Mouse (Mus musculus) gastrocnemius, postnatal 25 days (tissue): ENCODE data around the gene Arl9. TPM values are rescaled to one million over a fixed set of nuclear protein-coding genes. Genes with fewer than 3 reads are reported as not detected.
"Not testable (repeated sequence)": the region's sequence is repeated elsewhere in the genome, so short reads cannot be mapped to it uniquely, and the experiment has no call there.

Experiments
- DNase-seq: peaks from one replicate; pipeline ENCODE4 v3.0.0; 2022
- long read RNA-seq, 2 experiments: library from polyadenylated mRNA; stranded (forward); transcript quantifications; one replicate each; pipeline ENCODE4 v2.0.0; 2021
- total RNA-seq, 2 experiments: library from RNA; stranded (reverse); gene quantifications; 1 replicate in 1 of 2; 2 replicates in 1 of 2; pipeline ENCODE4 v1.2.3; 2021

The Arl9 gene
- total RNA-seq: not detected
- long read RNA-seq, experiment 1: 0 reads
- long read RNA-seq, experiment 2: 0 reads

DNA sequence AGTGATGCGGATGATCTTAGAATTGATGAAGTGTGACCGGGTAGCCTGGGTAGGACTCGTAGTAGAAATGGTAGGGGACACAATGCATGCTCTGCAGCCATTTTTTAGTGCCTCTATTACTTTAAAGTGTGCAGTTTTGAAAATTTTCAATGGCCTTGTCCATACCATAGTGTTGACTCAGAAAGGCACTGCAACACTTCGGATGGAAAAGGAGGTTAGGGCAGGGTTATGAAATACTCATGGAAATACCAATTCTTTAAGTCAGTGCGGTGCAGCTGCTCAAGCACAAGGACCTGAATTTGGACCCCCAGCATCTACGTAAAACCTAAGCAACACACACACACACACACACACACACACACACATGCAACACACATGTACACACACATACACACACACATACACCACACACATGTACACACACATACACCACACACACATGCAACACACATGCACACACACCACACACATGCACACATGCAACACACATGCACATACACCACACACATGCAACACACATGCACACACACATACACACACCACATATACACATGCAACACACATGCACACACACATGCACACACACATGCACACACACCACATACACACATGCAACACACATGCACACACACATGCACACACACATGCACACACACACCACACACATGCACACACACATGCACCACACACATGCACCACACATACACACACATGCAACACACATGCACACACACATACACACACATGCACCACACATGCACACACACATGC is at the start of gene Arl9:
Gene Arl9, plus strand, starts transcription at position 5 of the 771 bp plus-strand sequence.
- DNase-seq: no peak

DNA sequence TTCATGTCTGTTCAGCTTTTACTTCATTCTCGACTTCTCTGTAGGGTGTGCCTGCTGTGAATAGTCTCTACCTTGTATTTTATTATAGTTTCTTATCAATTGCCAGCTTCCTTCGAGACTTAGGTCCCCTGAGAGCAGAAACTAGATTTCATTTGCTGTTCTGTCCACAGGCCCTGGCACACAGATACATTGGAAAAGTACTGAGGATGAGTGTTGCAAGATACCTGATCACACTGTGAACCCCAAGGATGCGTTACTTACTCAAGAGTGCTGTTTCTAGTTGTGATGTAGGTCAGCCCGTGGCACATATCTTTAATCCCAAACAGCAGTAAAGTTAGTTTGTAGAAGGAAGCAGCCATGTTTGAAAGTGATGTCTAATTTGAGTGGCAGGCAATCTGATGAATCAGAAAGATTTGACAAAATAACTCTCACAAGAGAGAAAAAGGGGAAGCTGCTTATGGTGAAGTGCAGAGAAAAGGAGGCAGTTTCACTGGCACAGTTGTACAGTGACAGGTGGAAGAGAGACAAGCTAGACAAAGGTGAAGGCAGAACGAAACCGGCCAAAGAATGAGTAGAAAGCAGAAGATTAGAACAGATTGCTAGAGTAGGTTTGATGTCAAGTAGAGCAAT is 49.5 kb upstream of the Arl9 start:
- no peak for DNase-seq

DNA sequence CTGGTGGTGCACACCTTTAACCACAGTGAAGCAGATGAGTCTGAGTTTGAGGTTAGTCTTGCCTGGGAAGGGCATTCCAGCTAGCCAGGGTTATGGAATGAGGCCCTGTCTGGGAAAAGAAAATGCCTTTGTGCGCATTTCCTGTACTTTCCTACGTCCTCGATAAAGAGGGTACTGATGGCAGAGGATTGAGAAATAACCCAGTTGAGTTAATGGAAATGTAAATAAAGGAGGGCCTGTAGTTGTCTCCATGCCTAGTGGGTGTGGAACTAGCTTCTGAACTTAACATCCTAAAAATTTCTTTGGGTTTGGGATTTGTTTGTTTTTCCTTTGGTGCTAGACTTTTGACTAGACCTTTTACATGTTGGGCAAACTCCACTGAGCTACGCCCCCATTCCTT is 48.4 kb upstream of the Arl9 start:
- DNase-seq: no peak

DNA sequence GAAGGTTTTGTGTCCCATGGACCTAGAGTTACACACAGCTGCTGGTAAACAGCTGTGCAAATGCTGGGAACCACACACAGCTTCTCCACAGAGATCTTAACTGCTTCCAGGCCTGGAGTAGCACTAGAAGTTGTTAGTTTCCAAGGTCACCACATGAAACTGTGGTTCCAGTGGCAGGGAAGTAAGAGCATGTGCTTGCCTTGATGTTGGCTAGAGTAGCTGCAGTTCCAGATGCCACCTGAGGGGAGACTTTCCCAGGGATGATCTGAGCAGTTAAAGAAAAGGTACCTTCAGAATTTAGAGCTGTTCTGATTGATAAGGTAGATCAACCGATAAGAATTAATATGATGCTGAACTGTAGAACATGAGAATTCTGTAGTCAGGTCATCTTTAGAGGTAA is 45.9 kb upstream of the Arl9 start:
- no peak for DNase-seq

DNA sequence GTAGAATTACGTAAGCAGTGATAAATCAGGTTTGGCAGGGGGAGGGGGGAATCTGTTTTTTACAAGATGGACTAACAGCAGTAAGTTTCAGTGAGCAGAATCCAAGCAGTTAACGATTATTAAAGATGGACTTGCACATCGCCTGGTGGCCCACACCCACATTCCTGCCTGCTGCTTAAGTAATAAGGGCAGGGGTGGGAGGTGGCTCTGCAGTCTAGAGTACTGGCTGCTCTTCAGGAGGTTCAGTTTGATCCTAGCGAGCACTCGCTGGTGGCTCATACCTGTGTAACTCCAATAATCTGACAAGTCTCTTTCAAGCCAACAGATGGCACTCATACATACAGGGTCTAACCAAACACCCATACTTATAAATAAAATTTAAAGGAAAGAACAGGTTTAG is 44.3 kb upstream of the Arl9 start:
- no peak for DNase-seq

DNA sequence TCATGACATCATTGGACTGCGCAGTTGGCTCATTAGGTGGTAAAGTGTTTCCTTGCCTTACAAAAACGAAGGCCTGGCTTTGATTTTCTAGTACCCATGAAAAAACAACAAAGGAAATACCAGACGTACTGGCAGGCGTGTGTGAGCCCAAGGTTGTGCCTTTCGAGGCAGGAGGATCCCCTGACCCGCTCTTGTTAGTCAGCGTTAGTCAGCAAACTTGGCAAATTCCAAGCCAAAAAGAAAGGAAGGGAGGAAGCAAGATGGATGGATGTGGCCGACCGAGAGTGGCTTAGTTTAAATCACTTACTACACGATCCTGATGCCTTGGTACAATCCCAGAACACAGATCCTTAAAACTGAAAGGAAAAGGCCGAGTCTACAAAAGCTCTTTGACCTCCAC is 41.3 kb upstream of the Arl9 start:
- no peak for DNase-seq

DNA sequence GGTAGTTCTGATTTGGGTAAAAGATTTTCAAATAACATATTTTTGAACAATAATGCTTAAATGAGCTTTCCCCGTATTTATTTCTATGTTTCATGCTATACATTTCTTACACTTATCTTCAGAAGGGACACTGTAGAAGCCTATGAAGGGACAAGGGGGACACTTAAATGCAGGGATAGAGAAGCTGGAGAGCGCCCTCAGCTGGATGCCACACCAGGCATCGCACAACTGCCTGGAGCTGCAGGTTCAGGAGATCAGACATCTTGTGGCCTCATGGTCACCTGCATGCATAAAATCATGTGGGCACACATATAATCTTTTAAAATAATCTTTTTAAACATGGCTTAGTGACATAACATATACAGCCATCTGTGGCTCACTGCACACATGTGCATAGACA is 39.2 kb upstream of the Arl9 start:
- no peak for DNase-seq

DNA sequence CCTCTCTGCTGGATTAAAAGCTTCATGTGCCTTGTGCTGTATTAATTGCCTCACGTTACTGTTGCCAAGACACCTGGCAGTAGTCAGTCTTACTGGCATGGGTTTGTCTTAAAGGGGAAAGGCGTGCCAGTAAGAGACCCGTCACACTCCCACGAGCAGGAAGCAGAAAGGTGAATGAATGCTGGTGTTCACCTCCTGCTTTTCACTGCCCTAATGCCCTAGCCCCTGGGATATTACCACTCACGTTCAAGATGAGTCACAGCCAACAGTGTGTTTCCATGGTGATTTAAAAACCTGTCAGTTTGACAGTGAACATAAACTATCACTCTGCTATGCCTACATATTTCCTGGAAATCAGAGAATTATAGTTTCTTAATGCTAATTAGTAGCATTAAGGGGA is 34.6 kb upstream of the Arl9 start:
- DNase-seq: no peak

DNA sequence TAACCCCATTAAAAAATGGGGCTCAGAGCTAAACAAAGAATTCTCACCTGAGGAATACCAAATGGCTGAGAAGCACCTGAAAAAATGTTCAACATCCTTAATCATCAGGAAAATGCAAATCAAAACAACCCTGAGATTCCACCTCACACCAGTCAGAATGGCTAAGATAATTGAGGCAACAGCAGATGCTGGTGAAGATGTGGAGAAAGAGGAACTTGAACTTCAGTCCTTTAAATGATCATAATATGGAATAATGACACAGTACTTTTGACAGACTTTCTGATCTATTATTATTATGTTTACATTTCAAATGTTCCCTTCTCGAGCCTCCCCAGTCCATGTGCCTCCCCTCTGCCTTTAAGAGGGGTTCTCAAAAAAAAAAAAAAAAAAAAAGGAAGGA is 32.7 kb upstream of the Arl9 start:
- DNase-seq: not testable (repeated sequence)

DNA sequence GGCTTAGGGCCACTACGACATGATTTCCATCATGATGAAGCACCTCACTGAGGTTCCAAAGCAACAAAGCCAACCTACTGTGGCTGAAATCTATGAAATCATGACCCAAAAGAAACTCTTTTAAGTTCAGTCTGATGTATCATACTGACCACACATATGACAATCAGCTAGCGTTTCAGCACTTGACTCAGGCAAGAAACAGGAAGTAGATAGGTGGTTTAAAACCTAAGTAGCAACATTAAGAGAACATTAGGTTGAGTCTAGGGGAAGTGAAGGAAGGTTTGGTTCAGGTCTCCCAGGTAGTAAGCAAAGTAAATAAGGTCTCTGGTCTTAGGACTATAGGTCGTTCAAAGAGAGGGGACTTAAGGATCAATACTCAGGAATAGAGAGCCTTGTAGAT is 30.4 kb upstream of the Arl9 start:
- no peak for DNase-seq

DNA sequence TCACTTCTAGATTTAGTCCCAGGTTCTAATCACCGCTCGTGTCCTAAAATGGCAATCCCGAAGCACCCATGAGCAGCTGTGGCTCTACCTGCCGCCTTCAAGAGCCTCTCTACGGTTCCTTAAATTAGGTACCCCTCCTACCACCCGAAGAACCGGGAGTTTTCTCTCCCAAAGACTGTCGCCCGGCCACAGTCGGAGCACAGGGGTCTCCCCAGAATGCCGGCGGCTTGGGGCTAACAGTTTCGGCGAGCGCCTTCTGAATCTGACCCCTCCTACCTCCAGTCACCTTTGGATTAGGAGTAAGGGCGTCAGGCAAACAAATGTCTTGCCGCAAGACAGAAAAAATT is 29.7 kb upstream of the Arl9 start:
- no peak for DNase-seq

DNA sequence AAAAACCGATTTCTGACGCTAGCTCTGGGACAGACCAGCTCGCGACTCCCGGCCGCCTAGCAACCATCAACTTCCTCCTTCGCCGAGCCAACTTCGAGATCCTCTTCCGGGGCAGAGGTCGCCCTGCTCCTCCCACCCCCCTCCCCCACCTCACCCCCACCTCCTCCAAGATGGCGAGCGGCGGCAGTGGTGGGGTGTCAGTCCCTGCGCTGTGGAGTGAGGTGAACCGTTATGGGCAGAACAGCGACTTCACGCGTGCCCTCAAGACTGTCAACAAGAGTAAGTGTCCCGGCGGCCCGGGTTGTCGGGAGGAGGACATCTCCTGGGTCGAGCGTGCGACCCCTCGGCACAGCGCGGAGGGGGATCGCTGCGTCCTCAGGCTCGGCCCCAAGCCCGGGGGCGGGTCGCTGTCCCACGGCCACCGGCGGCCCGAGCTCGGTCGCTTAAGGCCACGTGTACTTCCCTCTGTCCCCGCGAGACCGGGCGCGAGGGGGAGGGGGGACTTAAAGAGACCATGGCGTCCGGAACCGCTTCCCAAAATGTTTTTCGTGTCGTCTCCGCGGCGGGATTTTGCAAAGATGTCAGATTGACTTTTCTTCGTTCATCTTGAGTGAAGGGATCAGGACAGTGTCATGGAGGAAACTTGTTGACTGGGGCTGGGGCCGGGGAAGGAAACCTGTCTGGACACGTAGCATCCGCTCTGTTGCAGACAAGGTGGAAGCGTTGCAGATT is 29.1 kb upstream of the Arl9 start, which contains the start of gene Srp72:
Gene Srp72, plus strand, starts transcription at position 130 of the 732 bp plus-strand sequence.
- DNase-seq: peak; percentile 82

DNA sequence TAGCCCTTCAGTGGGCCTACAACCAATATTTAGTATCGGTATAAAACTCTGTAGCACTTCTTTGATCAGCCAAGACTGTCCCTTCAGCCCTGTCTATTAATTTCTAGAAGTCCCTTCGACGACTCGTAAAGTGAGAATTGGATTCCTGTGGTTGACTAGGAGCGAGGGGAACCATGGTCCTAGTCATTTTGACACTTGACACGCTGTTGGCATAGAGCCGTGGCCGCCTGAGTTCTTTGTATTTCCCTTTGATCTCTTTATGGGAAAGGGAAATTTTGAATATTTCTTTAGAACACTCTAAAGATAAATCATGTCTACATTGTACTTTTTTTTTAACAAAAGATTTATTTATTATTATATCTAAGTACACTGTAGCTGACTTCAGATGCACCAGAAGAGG is 28.1 kb upstream of the Arl9 start:
- DNase-seq: no peak

DNA sequence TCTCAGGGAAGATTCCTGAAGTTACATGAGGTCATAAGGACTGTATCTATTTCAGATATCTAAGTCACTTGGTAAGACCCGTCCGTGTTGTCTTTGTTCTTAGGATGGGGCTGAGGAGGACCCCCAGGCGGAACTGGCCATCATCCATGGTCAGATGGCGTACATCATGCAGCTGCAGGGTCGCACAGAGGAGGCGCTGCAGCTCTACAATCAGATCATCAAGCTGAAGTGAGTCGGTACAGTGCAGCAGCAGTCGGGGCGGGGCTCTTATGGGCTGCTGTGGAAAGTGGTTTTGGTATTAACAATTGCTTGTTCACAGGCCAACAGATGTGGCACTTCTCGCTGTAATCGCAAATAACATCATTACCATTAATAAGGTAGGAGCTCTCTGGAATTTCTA is 19.8 kb upstream of the Arl9 start:
- no peak for DNase-seq

DNA sequence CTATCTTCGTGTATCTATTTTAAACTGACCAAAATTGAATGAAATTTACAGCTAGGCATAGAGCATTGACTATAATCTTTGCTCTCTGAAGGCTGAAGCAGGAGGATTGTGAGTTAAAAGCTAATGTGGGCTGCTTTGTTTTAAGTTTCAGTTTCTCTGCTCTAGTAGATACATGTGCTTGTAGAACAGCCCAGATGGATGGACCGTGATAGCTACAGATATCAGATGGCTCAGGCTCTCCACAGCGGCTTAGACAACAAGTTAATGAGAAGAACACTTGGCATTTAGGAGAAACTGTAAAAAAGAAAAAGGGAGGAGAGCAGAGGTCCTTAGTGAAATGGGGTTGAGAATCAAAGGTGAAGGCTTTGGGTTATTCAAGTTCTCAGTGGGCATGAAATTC is 13.1 kb upstream of the Arl9 start:
- DNase-seq: no peak

DNA sequence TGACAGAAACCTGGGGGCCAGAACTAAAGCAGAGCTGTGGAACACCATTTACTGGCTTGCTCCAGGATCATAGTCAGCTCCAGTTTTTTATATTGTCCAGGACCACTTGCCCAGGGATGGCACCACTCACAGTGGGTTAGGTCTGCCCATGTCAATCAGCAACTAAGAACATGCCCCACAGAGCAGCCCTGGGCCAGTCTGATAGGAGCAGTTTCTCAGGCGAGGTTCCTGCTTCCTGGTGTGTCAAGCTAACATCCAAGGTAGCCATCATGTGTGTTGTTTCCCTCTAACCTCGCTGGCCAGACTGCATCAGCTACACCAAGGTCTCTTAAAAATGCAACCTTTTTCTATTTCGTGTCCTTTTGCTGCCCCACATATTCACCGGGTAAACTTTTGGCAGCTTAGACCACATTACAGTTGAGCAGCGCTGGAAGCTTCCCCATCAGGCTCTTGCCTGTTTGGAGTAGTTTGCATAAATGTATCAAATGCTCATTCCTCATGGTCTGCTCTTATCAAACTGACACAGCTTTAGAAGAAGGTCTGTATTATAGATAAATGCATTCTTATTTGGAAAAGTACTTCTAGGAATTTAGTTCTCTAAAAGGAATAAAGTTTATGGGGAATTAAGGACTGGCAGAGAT is 10.6 kb upstream of the Arl9 start:
- DNase-seq: no peak

DNA sequence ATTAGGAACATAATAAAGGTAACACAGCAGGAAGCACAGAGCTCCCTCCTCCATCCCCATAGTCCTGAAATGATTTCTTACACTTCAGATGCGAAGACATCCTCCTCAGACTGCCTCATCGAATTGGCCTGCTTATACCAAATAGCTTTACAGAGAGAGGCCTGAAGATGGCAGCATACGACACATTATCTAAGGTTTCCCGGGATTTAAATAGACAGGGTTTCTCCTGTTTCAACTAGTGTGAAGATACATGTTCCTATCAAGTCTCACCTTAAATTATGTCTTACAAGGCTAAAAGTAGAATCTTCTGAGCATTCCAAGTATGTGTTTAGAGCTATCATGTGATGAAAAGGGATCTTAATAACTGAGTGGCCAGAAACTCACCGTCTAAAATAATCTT is 5.4 kb upstream of the Arl9 start:
- DNase-seq: no peak

DNA sequence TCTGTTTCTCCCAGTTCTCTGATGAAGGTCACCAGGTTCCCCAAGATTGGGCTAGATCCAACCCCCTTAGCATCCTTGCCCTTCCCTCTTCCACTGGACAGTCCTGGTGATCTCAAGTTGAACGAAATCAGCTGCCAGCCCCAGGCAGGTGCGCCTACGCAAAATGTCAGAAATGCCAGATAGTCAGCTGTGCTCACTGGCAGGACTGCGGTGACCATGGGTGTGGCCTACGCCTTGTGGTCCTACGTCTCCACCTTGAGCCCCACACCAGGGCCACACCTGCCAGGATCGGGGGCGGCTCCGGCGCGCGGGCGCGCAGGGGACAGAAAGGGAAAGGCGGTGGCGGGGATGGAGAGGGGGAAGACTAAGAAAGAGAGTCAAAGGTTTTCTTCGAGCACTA is 2.7 kb upstream of the Arl9 start:
- DNase-seq: no peak

DNA sequence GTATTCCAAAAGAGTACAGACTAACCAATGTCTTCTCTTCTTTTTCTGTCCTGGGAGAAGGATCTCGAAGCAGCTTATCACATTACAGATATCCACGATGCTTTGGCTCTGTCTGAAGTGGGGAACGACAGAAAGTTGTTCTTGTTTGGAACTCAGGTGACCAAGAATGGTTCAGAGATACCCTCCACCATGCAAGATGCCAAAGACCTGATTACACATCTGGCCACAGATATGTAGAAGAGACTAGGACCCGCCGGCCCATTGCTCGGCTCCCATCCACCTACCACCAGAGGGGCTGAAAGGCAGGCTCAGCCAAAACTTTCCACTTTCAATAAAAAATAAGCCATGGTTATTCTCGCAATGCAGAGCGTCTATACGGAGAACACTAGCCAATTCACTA is 6.5 kb downstream of the Arl9 start:
- DNase-seq: no peak

DNA sequence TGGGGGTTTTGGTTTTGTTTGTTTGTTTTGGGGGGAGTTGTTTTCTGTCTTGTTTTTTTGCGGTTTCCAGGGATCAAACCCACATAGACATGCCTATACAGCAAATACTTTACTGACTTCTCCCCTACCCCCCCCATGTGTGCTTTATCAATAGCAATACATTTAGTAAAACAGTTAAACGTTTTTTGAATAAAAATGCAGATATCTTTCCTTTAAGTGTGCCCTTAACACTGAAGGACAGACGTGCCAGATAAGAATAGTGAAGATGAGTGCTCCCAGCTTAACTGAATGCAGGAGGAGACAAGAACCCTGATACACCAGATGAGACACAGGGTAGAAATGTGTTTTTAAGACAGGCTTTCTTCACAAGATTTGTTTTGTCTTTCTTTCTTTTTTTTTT is 7.2 kb downstream of the Arl9 start:
- no peak for DNase-seq

DNA sequence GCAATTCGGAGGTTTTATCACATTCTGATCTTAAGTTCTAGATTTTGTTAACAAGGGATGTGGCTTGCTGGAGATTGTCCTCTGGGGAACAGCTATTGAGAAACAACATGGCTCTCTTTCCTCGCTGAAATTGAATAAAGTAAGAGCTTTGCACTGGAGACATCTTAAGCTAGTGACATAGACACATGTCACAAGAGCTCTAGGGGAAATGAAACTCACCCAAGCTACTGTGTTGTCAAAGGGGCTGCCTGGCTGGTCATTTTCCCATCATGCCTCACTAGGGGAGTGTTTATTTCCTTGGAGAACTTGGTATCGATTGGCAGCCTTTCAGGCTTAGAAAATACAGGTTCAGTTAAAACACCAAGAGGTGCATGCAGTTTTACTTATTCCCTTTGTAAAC is 9.3 kb downstream of the Arl9 start:
- no peak for DNase-seq

DNA sequence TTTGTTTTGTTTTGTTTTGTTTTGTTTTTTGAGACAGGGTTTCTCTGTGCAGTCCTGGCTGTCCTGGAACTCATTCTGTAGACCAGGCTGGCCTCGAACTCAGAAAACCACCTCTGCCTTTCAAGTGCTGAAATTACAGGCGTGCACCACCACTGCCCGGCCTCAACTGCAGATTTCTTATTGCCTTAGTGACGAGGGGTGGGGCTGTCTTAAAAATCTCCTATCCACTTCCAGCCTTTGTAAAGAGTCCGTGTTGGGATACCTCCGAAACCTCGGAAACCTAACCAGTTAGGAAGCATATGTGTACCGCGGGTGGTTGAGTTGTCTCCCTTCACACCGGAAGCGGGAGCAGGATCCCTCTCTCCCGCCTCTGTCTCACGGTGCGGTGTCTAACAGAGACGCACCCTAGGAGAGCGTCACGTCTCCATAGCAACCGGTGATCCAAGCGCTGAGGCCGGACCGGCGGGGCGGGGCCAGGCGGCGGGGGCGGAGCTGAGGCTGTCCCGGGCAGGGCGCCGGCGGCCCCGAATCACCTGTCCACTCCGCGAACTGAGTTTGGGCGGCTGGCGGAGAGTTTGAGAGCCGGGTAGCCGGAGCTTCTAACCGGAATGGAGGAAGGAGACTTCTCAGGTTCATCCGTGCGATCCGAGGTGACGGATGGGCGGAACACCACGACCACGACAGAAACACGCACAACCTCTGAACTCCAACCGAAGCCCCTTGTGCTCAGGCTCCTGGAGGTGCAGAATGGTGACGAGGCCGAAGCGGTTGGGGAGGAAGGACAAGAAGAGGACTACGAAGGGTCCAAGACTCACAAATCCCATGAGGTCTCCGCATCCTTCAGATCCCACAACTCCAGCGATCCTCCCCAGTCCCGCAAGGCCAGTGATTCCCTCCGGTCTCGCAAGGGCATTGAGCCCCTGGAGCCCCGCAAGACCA is 12.0 kb downstream of the Arl9 start, which contains the start of gene Thegl:
Gene Thegl, plus strand, starts transcription at position 480 of the 939 bp plus-strand sequence.
- DNase-seq: peak; percentile 67
